Mouse (Mus musculus) erythroblast, embryonic 14.5 days (primary cell): ENCODE measurements around the gene Troap. TPM values are rescaled to one million over a fixed set of nuclear protein-coding genes. Genes with fewer than 3 reads are reported as not detected.

Source experiments
- H3K27me3 ChIP-seq: 2 replicates; pipeline ENCODE4 v1.6.1; 2012; ENCODE audit warnings: inconsistent platforms; ENCODE audit not compliant: control insufficient read depth
- H3K36me3 ChIP-seq: 2 replicates; pipeline ENCODE4 v1.6.1; 2012; ENCODE audit warnings: mild to moderate bottlenecking, inconsistent platforms; ENCODE audit not compliant: control insufficient read depth
- H3K4me1 ChIP-seq: 2 replicates; pipeline ENCODE4 v1.6.1; 2012; ENCODE audit warnings: inconsistent platforms; ENCODE audit not compliant: control insufficient read depth
- H3K4me3 ChIP-seq: replicated peaks from 2 replicates; pipeline ENCODE3; 2012; ENCODE audit warnings: moderate library complexity, mild to moderate bottlenecking, inconsistent platforms
- H3K9me3 ChIP-seq: 2 replicates; pipeline ENCODE4 v1.6.1; 2012; ENCODE audit warnings: low read length, inconsistent platforms, mixed read lengths; ENCODE audit not compliant: control insufficient read depth
- GATA1 ChIP-seq: IDR thresholded peaks from 2 replicates; pipeline ENCODE4 v1.6.1; 2012; ENCODE audit warnings: low read length, inconsistent platforms, mixed read lengths
- TAL1 ChIP-seq: IDR thresholded peaks from 3 replicates; pipeline ENCODE4 v1.6.1; 2012; ENCODE audit warnings: low read length, inconsistent platforms, mixed read lengths
- polyA plus RNA-seq: library from polyadenylated mRNA; stranded (reverse); fragments of >175 nt; gene quantifications from 2 replicates; pipeline ENCODE4 v1.2.3, GENCODE M21; 2012

Gene Troap
- polyA plus RNA-seq, 1 experiment: 17.1 TPM

GRCm38 (mm10) chr15:99082840-99083239 lies 8.5 kb downstream of the Troap start:
- Histone ChIP-seq H3K36me3 (peaks cover 60% of the 10 kb centered on the region), H3K9me3 (peaks cover 6% of the 10 kb centered on the region; the same call in 1 of the 2 replicates), H3K27me3 (peaks cover 45% of the 10 kb centered on the region), H3K4me1 (peaks cover 26% of the 10 kb centered on the region), H3K4me3 (no peak overlapping the region)
- TF ChIP-seq TAL1: no peak
- no peak for TF ChIP-seq GATA1

GRCm38 (mm10) chr15:99083258-99083657 lies 8.9 kb downstream of the Troap start:
- TF ChIP-seq GATA1 (no peak), TAL1 (no peak)
- peaks cover 50% of the 10 kb centered on the region for H3K27me3 ChIP-seq
- H3K4me1 ChIP-seq: peaks cover 26% of the 10 kb centered on the region

GRCm38 (mm10) chr15:99083867-99084557 lies 9.6 kb downstream of the Troap start:
- H3K36me3 ChIP-seq: peaks cover 48% of the 10 kb centered on the region
- peaks cover 6% of the 10 kb centered on the region; the same call in 1 of the 2 replicates for H3K9me3 ChIP-seq
- H3K4me1 ChIP-seq: peaks cover 22% of the 10 kb centered on the region
- TF ChIP-seq TAL1: no peak
- TF ChIP-seq GATA1: no peak
- H3K4me3 ChIP-seq: no peak overlapping the region
- H3K27me3 ChIP-seq: peaks cover 57% of the 10 kb centered on the region

More at GRCm38 (mm10) chr15:99083258-99083657, 8.9 kb downstream of the Troap start:
- H3K4me3 ChIP-seq: no peak overlapping the region
- peaks cover 6% of the 10 kb centered on the region; the same call in 1 of the 2 replicates for H3K9me3 ChIP-seq
- peaks cover 56% of the 10 kb centered on the region for H3K36me3 ChIP-seq

DNA sequence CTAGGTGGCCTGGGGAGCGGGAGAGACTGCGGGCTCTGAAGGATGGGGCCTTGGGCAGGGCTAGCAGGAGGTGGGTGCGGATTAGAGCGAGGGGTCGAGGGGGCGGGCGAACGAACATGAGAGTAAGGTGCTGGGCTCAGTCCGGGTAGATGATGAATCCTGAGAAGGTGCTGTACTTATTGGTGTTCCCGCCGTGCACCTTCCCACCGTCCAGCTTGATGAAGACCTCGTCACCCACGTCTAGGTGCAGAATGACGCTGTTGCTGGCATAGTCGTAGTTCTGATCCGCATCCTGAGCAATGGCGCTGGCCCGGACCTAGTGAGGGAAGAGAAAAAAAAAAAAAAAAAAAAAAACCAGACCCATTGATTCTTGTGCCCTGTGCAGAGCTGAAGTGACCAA lies 10.2 kb downstream of the Troap start:
- H3K27me3 ChIP-seq: peaks cover 63% of the 10 kb centered on the region
- peaks cover 44% of the 10 kb centered on the region for H3K36me3 ChIP-seq
- H3K4me3 ChIP-seq: no peak overlapping the region
- H3K9me3 ChIP-seq: peaks cover 6% of the 10 kb centered on the region; the same call in 1 of the 2 replicates
- TF ChIP-seq TAL1 (no peak), GATA1 (no peak)
- peaks cover 22% of the 10 kb centered on the region for H3K4me1 ChIP-seq

DNA sequence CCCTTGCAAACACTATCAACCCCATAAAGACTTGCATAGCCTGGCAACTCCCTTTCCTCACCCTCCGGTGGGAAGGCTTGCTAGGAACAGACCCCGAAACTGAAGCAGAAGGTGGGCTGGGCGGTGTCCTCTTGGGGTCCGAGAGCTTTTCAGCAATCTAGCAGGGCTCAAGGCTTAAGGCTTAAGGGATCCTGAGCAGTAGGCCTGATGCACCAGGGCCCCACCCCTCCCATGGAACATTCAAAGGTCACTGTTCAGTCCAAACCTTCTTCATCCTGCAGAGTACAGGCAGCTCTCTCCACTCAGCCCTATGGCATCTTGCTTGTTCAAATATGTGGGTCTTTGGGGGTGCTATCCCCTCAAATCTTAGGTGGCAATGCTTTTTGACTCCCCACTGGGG lies 11.6 kb downstream of the Troap start:
- H3K36me3 ChIP-seq: peaks cover 30% of the 10 kb centered on the region
- peaks cover 6% of the 10 kb centered on the region; the same call in 1 of the 2 replicates for H3K9me3 ChIP-seq
- H3K4me3 ChIP-seq: no peak overlapping the region
- TF ChIP-seq TAL1 (no peak), GATA1 (no peak)
- peaks cover 22% of the 10 kb centered on the region for H3K4me1 ChIP-seq
- peaks cover 77% of the 10 kb centered on the region for H3K27me3 ChIP-seq

DNA sequence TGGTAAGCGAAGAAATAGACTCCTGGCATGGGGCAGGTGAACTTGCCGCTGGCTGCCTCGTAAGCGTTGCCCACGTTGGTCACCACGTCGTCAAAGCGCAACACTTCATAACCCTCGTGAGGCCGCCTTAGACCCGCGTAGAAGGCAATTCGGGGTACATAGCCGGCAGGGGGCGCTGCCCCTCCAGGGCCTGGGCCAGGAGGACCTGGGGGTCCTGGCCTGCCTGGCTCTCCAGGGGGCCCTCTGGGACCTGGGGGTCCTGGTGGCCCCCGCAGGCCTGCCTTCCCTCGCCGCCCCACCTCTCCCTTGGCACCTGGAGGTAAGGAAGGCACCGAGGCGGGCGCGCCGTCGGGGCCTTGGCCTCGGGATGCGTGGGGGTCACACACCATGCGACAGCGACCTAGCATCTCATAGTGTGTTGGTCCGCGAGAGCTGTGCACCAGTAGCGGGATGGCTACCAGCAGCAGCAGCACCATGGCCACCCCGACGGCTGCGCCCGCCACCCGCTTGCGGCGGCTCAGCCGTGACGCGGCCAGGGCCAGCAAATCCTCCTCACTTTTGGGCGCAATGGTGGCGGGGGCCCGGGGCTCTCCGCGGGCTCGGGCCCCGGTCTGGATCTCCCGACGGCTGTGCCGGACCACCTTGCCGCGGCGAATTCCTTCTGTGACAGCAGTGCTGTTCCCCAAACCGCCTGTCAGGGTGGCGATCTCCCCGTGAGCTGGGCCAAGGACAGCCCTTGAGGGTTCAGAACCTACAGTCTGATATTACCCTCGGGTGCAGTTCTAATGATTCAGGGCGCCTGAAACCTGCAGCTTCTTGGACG lies 13.1 kb downstream of the Troap start, which contains the start of gene C1ql4:
C1ql4 (minus strand) TSS at position 565 of the 823 bp plus-strand sequence.
- no peak within 1 kb of the TSS for H3K4me3 ChIP-seq
- peaks cover 6% of the 10 kb centered on the region; the same call in 1 of the 2 replicates for H3K9me3 ChIP-seq
- H3K4me1 ChIP-seq: peaks cover 22% of the 10 kb centered on the region
- peaks cover 92% of the 10 kb centered on the region for H3K27me3 ChIP-seq
- H3K36me3 ChIP-seq: peaks cover 16% of the 10 kb centered on the region
- TF ChIP-seq TAL1 (no peak), GATA1 (no peak)

- Histone ChIP-seq H3K4me1 (peaks cover 19% of the 10 kb centered on the region), H3K27me3 (peaks cover 100% of the 10 kb centered on the region), H3K9me3 (peaks cover 9% of the 10 kb centered on the region; the same call in 1 of the 2 replicates), H3K4me3 (no peak overlapping the region), H3K36me3 (peaks cover 7% of the 10 kb centered on the region)
- no peak for TF ChIP-seq GATA1
- TF ChIP-seq TAL1: no peak
These were observed 13.9 kb downstream of the Troap start for GRCm38 (mm10) chr15:99088292-99088691.

DNA sequence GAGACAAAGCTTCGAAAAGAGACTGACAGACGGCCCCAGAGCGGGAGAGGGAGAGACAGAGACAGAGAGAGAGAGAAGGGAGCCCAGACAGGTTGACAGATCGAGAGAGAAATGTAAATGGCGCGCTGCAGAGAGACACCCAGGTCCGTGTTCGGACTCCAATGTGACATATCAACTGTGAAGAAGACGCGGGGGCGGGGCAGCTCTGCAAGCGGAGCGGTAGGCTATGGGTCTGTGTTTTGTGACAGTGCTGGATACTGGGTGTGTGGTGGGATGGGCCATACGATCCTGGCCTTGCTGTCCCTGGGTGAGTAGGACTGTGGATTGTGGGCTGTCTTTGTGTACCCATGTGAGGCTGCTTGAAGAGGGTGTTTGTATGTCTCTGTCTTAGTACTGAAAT lies 14.7 kb downstream of the Troap start:
- Histone ChIP-seq H3K9me3 (peaks cover 13% of the 10 kb centered on the region; the same call in 1 of the 2 replicates), H3K36me3 (no peaks in the 10 kb centered on the region), H3K27me3 (peaks cover 100% of the 10 kb centered on the region), H3K4me3 (no peak overlapping the region), H3K4me1 (peaks cover 18% of the 10 kb centered on the region)
- TF ChIP-seq GATA1 (no peak), TAL1 (no peak)

GRCm38 (mm10) chr15:99092870-99093269 lies 18.5 kb downstream of the Troap start, which contains the start of gene Dnajc22:
TSS of gene Dnajc22 (plus strand) at chr15:99093170.
- no peak within 1 kb of the TSS for H3K4me3 ChIP-seq
- no peak for TF ChIP-seq GATA1
- no peak for TF ChIP-seq TAL1

More at GRCm38 (mm10) chr15:99092870-99093269, 18.5 kb downstream of the Troap start, which contains the start of gene Dnajc22:
- Histone ChIP-seq H3K4me1 (peaks cover 10% of the 10 kb centered on the region), H3K9me3 (peaks cover 19% of the 10 kb centered on the region; the same call in 1 of the 2 replicates), H3K36me3 (no peaks in the 10 kb centered on the region), H3K27me3 (peaks cover 99% of the 10 kb centered on the region)
